In the genomic region with DNA sequence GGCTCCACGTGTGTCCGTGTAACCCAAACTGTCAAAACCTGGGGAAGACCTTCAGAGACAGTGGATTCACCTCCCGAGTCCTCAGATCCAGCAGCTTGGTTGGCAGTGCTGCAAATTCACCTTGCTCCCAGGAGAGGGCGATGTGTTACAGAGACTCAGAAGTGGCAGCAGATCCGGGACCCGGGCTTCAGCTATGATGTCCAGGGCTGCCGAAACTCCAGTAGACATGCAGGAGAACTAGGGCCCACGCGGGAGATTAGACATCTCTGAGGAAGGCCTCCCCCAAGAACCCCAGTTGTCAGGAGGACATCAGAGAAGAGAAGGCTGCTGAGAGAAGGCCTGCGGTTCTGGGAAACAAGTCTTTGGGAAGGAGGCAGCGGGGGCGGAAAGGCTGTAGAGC, we compare ENCODE assay signal across 9 mouse cellular contexts. TPM values are rescaled to one million over a fixed set of nuclear protein-coding genes. Genes with fewer than 3 reads are reported as not detected.
DNase-seq lines count a peak whose midpoint lies in the region; ATAC-seq and TF ChIP-seq lines count a peak whose summit lies in the region.
"Had no signal": no experiment of that assay in that cellular context is flagged by ENCODE, and none has a peak within 500 bp of the region (broad histone marks: within the 10 kb centered on the region; RNA-seq: fewer than 3 reads in every experiment).

No protein-coding gene starts in this region.

- H3K9me3 ChIP-seq in forebrain, embryonic 15.5 days: no peaks in the 10 kb centered on the region
- H3K9me3 ChIP-seq in hindbrain, embryonic 15.5 days: no peaks in the 10 kb centered on the region
- no peaks in the 10 kb centered on the region for H3K9me3 ChIP-seq in midbrain, embryonic 14.5 days (ENCODE audit: control insufficient read depth, low read length)

- H3K36me3 ChIP-seq in testis, adult 2 months (ENCODE audit: control insufficient read depth, insufficient read depth, low read length): no peaks in the 10 kb centered on the region
- H3K36me3 ChIP-seq in forebrain, embryonic 15.5 days: no peaks in the 10 kb centered on the region
- 0 out of 2 replicates have a peak, but pooled peaks cover 5% of the 10 kb centered on the region for H3K36me3 ChIP-seq in hindbrain, embryonic 15.5 days
- 0 out of 2 replicates have a peak, but pooled peaks cover 10% of the 10 kb centered on the region for H3K36me3 ChIP-seq in midbrain, embryonic 14.5 days (ENCODE audit: control insufficient read depth, insufficient read depth, low read length)

- no peak overlapping the region for H3K4me3 ChIP-seq in testis, adult 2 months (ENCODE audit: control insufficient read depth, low read depth, low read length)
- no peak overlapping the region for H3K4me3 ChIP-seq in forebrain, embryonic 15.5 days
- no peak overlapping the region for H3K4me3 ChIP-seq in hindbrain, embryonic 15.5 days
- no peak overlapping the region for H3K4me3 ChIP-seq in left cerebral cortex, adult 2 months
- H3K4me3 ChIP-seq in midbrain, embryonic 14.5 days (replicated peaks; ENCODE audit: low read depth, low read length): no peak overlapping the region

- no peak overlapping the region for H3K27ac ChIP-seq in testis, adult 2 months (ENCODE audit: control insufficient read depth, insufficient read depth, low read depth, low read length)
- H3K27ac ChIP-seq in forebrain, embryonic 15.5 days (replicated peaks): 0 out of 2 replicates have a peak overlapping the region, but pooled peaks have one; percentile 31
- peak overlapping the region; percentile 31; the same call in 1 of the 2 replicates for H3K27ac ChIP-seq in hindbrain, embryonic 15.5 days (replicated peaks)
- 0 out of 2 replicates have a peak overlapping the region, but pooled peaks have one; percentile 30 for H3K27ac ChIP-seq in left cerebral cortex, adult 2 months
- H3K27ac ChIP-seq in midbrain, embryonic 14.5 days (replicated peaks; ENCODE audit: low read depth, low read length): no peak overlapping the region

- no peaks in the 10 kb centered on the region for H3K27me3 ChIP-seq in testis, adult 2 months (ENCODE audit: control insufficient read depth, insufficient read depth, low read length)
- H3K27me3 ChIP-seq in forebrain, embryonic 15.5 days: no peaks in the 10 kb centered on the region
- H3K27me3 ChIP-seq in hindbrain, embryonic 15.5 days: no peaks in the 10 kb centered on the region
- H3K27me3 ChIP-seq in midbrain, embryonic 14.5 days (ENCODE audit: control insufficient read depth, insufficient read depth, low read length): no peaks in the 10 kb centered on the region

- no peak for DNase-seq in testis, postnatal 14 days (ENCODE audit: low spot score)
- DNase-seq in cerebellum, adult 18-20 months: peak; percentile 87 to 89
- DNase-seq in left cerebral cortex, adult 2 months (ENCODE audit: extremely low spot score in 1 of 2, low spot score in 2 of 2): peak; percentile 73 to 79
- peak; percentile 90 for DNase-seq in midbrain, embryonic 14.5 days
- peak; percentile 77 for DNase-seq in testis, postnatal 10 days (ENCODE audit: low spot score)

- intact Hi-C loops in left cerebral cortex, adult 2 months (cut with DNase I): loop anchor here (1.0 kb wide), 1 partner anchor 85 kb away; no protein-coding TSS in a partner anchor

- no peak for TF ChIP-seq POLR2A in testis, adult 2 months (IDR thresholded peaks at IDR 0.05; ENCODE audit: control insufficient read depth, low read depth, low read length)

- ATAC-seq in forebrain, embryonic 15.5 days (replicated peaks): no peak
- no peak for ATAC-seq in hindbrain, embryonic 15.5 days (ENCODE audit: low FRiP score, low read depth)
- no peak for ATAC-seq in midbrain, embryonic 14.5 days (ENCODE audit: low FRiP score, low TSS enrichment)

- 21% methylated on average over 12 of the region's 12 CpGs for WGBS in forebrain, embryonic 15.5 days
- WGBS in hindbrain, embryonic 15.5 days: 19% methylated on average over 12 of the region's 12 CpGs
- 18% methylated on average over 12 of the region's 12 CpGs for WGBS in midbrain, embryonic 14.5 days

- TF ChIP-seq CTCF in testis, adult 2 months (IDR thresholded peaks at IDR 0.05; ENCODE audit: control insufficient read depth, insufficient read depth, insufficient replicate concordance, low read depth, low read length): peak; percentile 59; the same call in 1 of the 2 replicates
- peak; percentile 84 for TF ChIP-seq CTCF in left cerebral cortex, adult 2 months (IDR thresholded peaks at IDR 0.05)

- peak overlapping the region; percentile 10; the same call in 1 of the 2 replicates for H3K4me2 ChIP-seq in forebrain, embryonic 15.5 days (replicated peaks)
- H3K4me2 ChIP-seq in hindbrain, embryonic 15.5 days: peak overlapping the region; percentile 11; the same call in 1 of the 2 replicates
- H3K4me2 ChIP-seq in midbrain, embryonic 14.5 days (ENCODE audit: low read length): no peak overlapping the region

- H3K9ac ChIP-seq in forebrain, embryonic 15.5 days (replicated peaks): 0 out of 2 replicates have a peak overlapping the region, but pooled peaks have one; percentile 8
- H3K9ac ChIP-seq in hindbrain, embryonic 15.5 days: no peak overlapping the region
- H3K9ac ChIP-seq in midbrain, embryonic 14.5 days (replicated peaks; ENCODE audit: low read length): no peak overlapping the region

- H3K4me1 ChIP-seq in testis, adult 2 months (ENCODE audit: control insufficient read depth, insufficient read depth, low read length): peaks cover 5% of the 10 kb centered on the region
- H3K4me1 ChIP-seq in forebrain, embryonic 15.5 days: peaks cover 33% of the 10 kb centered on the region
- H3K4me1 ChIP-seq in hindbrain, embryonic 15.5 days (replicated peaks): peaks cover 37% of the 10 kb centered on the region
- H3K4me1 ChIP-seq in midbrain, embryonic 14.5 days (ENCODE audit: control insufficient read depth, insufficient read depth, low read length): peaks cover 24% of the 10 kb centered on the region; the same call in 1 of the 2 replicates

RNA-seq across cellular contexts. Expression of a gene that starts 50.7 kb away (rescaled TPM):
- polyA plus RNA-seq in testis, adult 2 months (2012; rRNA removed): 6.9 and 7.3 TPM in 2 replicates
- 0.10 TPM in 1 of 2 replicates, not detected in the other for polyA plus RNA-seq in forebrain, embryonic 15.5 days (2015; fragmentation: Nextera tagmentation; extraction: Ambion mirVana)
- not detected in 2 replicates for polyA plus RNA-seq in hindbrain, embryonic 15.5 days (2015; fragmentation: Nextera tagmentation; extraction: Ambion mirVana)
- under 1 TPM in 1 of 2 experiments, not detected in 1; 0.68 TPM for total RNA-seq in left cerebral cortex, adult 2 months (2021)
- not detected in 2 replicates for polyA plus RNA-seq in midbrain, embryonic 14.5 days (2014; fragmentation: Nextera tagmentation; extraction: Ambion mirVana)
- polyA plus RNA-seq: lung, embryonic 16.5 days had no signal

Comparison
In these comparisons a context has a peak if more than half of its experiments do, and no peak if none do; other contexts are left out.
1. H3K27ac ChIP-seq: peak in forebrain, embryonic 15.5 days (single experiment), hindbrain, embryonic 15.5 days (single experiment) and left cerebral cortex, adult 2 months (single experiment); none in testis, adult 2 months (single experiment) and midbrain, embryonic 14.5 days (single experiment).